Mouse (Mus musculus) hindbrain, embryonic 15.5 days (tissue): ENCODE results near the gene Slco1a6. TPM values are rescaled to one million over a fixed set of nuclear protein-coding genes. Genes with fewer than 3 reads are reported as not detected.
"Not testable (repeated sequence)": the region's sequence is repeated elsewhere in the genome, so short reads cannot be mapped to it uniquely, and the experiment has no call there.

Experiments used
- ATAC-seq: fragments of 200-750 bp; cut with Nextera tagmentation; 2 replicates; pipeline ENCODE4 v1.8.0; 2017; ENCODE audit warnings: low read depth, moderate number of reproducible peaks, moderate TSS enrichment; ENCODE audit not compliant: low FRiP score
- H3K27ac ChIP-seq: fragments of 300-500 bp; sonication (generic); replicated peaks from 2 replicates; pipeline ENCODE4 v1.5.1; 2015; ENCODE audit warnings: mild to moderate bottlenecking, inconsistent platforms
- H3K27me3 ChIP-seq: fragments of 300-500 bp; sonication (generic); 2 replicates; pipeline ENCODE4 v1.6.1; 2015; ENCODE audit warnings: control low read depth, inconsistent platforms
- H3K36me3 ChIP-seq: fragments of 300-500 bp; sonication (generic); 2 replicates; pipeline ENCODE4 v1.6.1; 2015; ENCODE audit warnings: control low read depth, inconsistent platforms
- H3K4me1 ChIP-seq: fragments of 300-500 bp; sonication (generic); replicated peaks from 2 replicates; pipeline ENCODE4 v1.6.1; 2015; ENCODE audit warnings: control low read depth, inconsistent platforms
- H3K4me2 ChIP-seq: fragments of 300-500 bp; sonication (generic); 2 replicates; pipeline ENCODE4 v1.6.1; 2015; ENCODE audit warnings: moderate library complexity, mild to moderate bottlenecking, inconsistent platforms
- H3K4me3 ChIP-seq: fragments of 300-500 bp; sonication (generic); 2 replicates; pipeline ENCODE4 v1.5.1; 2015; ENCODE audit warnings: mild to moderate bottlenecking, inconsistent platforms
- H3K9ac ChIP-seq: fragments of 300-500 bp; sonication (generic); 2 replicates; pipeline ENCODE4 v1.6.1; 2015; ENCODE audit warnings: inconsistent platforms
- H3K9me3 ChIP-seq: fragments of 300-500 bp; sonication (generic); 2 replicates; pipeline ENCODE4 v1.6.1; 2016; ENCODE audit warnings: control low read depth, inconsistent platforms
- WGBS: fragments of 180-500 bp; shearing (Covaris S2); methylation state at CpG from one replicate; pipeline ENCODE4 v1.1.7; 2015; 5-methylcytosine and 5-hydroxymethylcytosine counted together
- polyA plus RNA-seq: library from polyadenylated mRNA; unstranded; fragments of >200 nt; fragmentation: Nextera tagmentation; extraction: Ambion mirVana; gene quantifications from 2 replicates; pipeline ENCODE4 v1.2.1, GENCODE M21; 2015

Slco1a6 gene
- polyA plus RNA-seq, result 0.41 and 0.67 TPM in 2 replicates

DNA sequence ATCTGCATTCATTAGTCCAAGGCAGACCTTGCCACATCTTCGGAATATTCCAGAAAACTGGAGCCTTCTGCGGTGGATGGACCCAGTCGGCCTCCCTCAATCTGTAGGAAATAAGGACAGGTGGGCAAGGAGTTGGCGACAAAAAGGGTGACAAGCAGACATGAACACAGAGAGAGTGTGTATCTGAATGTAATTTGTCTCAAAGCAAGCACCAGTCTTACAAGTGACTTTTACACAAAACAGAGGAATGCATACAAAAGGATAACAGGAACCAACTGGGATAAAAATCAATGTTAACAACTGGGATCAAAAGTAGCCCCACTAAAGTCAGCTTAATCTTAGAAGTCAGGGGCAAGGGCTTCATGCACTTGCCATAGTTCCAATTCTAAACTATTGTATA, at the start of gene Slco1a6:
Gene Slco1a6 (minus strand): TSS at position 101 of the 400 bp plus-strand sequence.
- WGBS, result 87% methylated on average over 4 of the region's 4 CpGs
- H3K4me2 ChIP-seq, result no peak within 1 kb of the TSS
- H3K9me3 ChIP-seq, result no peaks in the 10 kb centered on the region

DNA sequence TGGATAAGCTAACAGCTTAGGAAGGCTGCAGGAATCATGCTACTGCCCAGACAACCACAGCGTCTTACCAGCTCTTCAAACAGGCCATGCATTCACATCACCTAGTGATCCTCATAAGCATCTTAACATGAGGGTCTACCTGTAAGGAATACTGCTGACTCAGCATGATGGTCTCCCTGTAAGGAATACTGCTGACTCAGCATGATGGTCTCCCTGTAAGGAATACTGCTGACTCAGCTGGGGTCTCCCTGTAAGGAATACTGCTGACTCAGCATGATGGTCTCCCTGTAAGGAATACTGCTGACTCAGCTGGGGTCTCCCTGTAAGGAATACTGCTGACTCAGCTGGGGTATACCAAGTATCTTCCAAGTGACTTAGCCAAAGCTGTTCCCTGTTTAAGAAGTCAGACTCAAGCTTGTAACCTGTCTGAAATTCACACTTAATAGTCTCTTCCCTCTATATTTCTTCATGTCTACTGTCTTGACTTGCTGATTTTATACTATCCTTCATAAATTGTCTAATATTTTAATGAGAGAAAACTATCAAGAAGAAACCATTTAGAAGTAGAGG, 42.5 kb upstream of the Slco1a6 start:
- H3K36me3 ChIP-seq, H3K4me3 ChIP-seq, H3K27ac ChIP-seq, H3K27me3 ChIP-seq, H3K4me2 ChIP-seq, ATAC-seq, H3K9ac ChIP-seq, H3K4me1 ChIP-seq, H3K9me3 ChIP-seq: not testable (repeated sequence)
- 92% methylated on average over 1 of the region's 1 CpGs for WGBS

More for the DNA sequence above, at the start of gene Slco1a6:
- ATAC-seq, result no peak
- H3K36me3 ChIP-seq, result no peaks in the 10 kb centered on the region
- H3K4me3 ChIP-seq, result no peak within 1 kb of the TSS
- no peaks in the 10 kb centered on the region for H3K27me3 ChIP-seq
- no peak within 1 kb of the TSS for H3K27ac ChIP-seq
- no peaks in the 10 kb centered on the region for H3K4me1 ChIP-seq
- H3K9ac ChIP-seq, result no peak within 1 kb of the TSS

- H3K9ac ChIP-seq, result no peak overlapping the region
- no peaks in the 10 kb centered on the region for H3K9me3 ChIP-seq
- H3K4me1 ChIP-seq, result no peaks in the 10 kb centered on the region
- H3K4me2 ChIP-seq, result no peak overlapping the region
- H3K4me3 ChIP-seq, result no peak overlapping the region
- H3K27ac ChIP-seq, result no peak overlapping the region
- no peak for ATAC-seq
- 88% methylated on average over 5 of the region's 5 CpGs for WGBS
- H3K36me3 ChIP-seq, result no peaks in the 10 kb centered on the region
- no peaks in the 10 kb centered on the region for H3K27me3 ChIP-seq
These were observed 36.7 kb upstream of the Slco1a6 start for GRCm38 (mm10) chr6:142245065-142245464.

DNA sequence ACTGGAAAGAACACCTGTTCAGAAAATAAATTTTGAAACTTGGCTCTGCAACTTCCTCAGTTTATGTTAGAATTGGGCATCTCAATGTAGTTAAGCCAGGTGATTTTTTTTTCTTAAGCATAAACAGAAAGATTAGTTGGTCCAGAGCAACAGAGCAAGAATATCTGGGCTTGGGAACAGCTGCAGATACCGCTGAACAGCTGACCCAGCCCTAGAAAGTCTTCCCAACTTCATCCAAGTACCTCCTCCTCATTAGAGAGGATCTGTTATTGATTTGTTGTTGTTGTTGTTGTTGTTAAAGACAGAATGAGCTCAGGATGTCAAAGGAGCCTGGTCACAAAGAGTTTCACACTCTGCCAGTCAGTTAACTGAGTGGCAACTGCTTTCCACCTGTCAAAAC, 31.1 kb upstream of the Slco1a6 start:
- H3K4me1 ChIP-seq, result no peaks in the 10 kb centered on the region

GRCm38 (mm10) chr6:142220138-142220537, 11.8 kb upstream of the Slco1a6 start:
- Histone ChIP-seq H3K27me3 (no peaks in the 10 kb centered on the region), H3K9me3 (no peaks in the 10 kb centered on the region), H3K4me1 (no peaks in the 10 kb centered on the region), H3K4me2 (no peak overlapping the region), H3K27ac (no peak overlapping the region), H3K4me3 (no peak overlapping the region), H3K9ac (no peak overlapping the region), H3K36me3 (no peaks in the 10 kb centered on the region)
- no peak for ATAC-seq

More for the DNA sequence above, 31.1 kb upstream of the Slco1a6 start:
- no peaks in the 10 kb centered on the region for H3K27me3 ChIP-seq
- H3K4me2 ChIP-seq, result no peak overlapping the region
- no peak overlapping the region for H3K27ac ChIP-seq
- 82% methylated on average over 1 of the region's 1 CpGs for WGBS
- H3K36me3 ChIP-seq, result no peaks in the 10 kb centered on the region
- no peak overlapping the region for H3K9ac ChIP-seq
- ATAC-seq, result no peak
- no peaks in the 10 kb centered on the region for H3K9me3 ChIP-seq
- H3K4me3 ChIP-seq, result no peak overlapping the region

DNA sequence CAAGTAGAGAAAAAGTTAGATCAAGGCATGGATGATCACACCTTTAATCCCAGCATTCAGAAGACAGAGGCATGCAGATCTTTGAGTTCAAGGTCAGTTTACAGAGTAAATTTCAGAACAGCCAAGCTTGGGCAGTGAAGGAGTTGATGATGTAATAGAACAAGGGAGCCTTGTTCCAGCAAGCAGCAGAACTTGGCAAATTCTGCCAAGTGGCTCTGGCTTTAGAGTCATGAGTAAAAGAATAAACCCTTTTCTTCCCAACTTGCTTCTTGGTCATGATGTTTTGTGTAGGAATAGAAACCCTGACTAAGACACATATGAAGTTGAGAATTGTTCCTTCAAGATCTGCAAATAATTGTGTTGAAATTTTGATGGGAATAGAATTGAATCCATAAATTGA, 3.5 kb upstream of the Slco1a6 start:
- Histone ChIP-seq H3K36me3 (no peaks in the 10 kb centered on the region), H3K9me3 (no peaks in the 10 kb centered on the region), H3K4me2 (no peak overlapping the region), H3K9ac (no peak overlapping the region), H3K4me1 (no peaks in the 10 kb centered on the region), H3K4me3 (no peak overlapping the region), H3K27me3 (no peaks in the 10 kb centered on the region), H3K27ac (no peak overlapping the region)
- ATAC-seq, result no peak

GRCm38 (mm10) chr6:142209749-142210148, 1.4 kb upstream of the Slco1a6 start:
- ATAC-seq, result no peak
- Histone ChIP-seq H3K9me3 (no peaks in the 10 kb centered on the region), H3K9ac (no peak overlapping the region), H3K4me2 (no peak overlapping the region), H3K4me3 (no peak overlapping the region), H3K27me3 (no peaks in the 10 kb centered on the region), H3K27ac (no peak overlapping the region), H3K36me3 (no peaks in the 10 kb centered on the region), H3K4me1 (no peaks in the 10 kb centered on the region)

GRCm38 (mm10) chr6:142200524-142200923, 7.8 kb downstream of the Slco1a6 start:
- no peak for ATAC-seq

GRCm38 (mm10) chr6:142194245-142194644, 14.1 kb downstream of the Slco1a6 start:
- H3K27ac ChIP-seq, result no peak overlapping the region
- no peaks in the 10 kb centered on the region for H3K36me3 ChIP-seq
- H3K4me1 ChIP-seq, result no peaks in the 10 kb centered on the region
- no peak overlapping the region for H3K9ac ChIP-seq
- no peaks in the 10 kb centered on the region for H3K9me3 ChIP-seq
- no peaks in the 10 kb centered on the region for H3K27me3 ChIP-seq
- no peak overlapping the region for H3K4me2 ChIP-seq
- H3K4me3 ChIP-seq, result no peak overlapping the region
- ATAC-seq, result no peak
- 90% methylated on average over 8 of the region's 8 CpGs for WGBS

More at GRCm38 (mm10) chr6:142200524-142200923, 7.8 kb downstream of the Slco1a6 start:
- Histone ChIP-seq H3K9ac (no peak overlapping the region), H3K4me2 (no peak overlapping the region), H3K36me3 (no peaks in the 10 kb centered on the region), H3K4me1 (no peaks in the 10 kb centered on the region), H3K27ac (no peak overlapping the region), H3K27me3 (no peaks in the 10 kb centered on the region), H3K9me3 (no peaks in the 10 kb centered on the region), H3K4me3 (no peak overlapping the region)

DNA sequence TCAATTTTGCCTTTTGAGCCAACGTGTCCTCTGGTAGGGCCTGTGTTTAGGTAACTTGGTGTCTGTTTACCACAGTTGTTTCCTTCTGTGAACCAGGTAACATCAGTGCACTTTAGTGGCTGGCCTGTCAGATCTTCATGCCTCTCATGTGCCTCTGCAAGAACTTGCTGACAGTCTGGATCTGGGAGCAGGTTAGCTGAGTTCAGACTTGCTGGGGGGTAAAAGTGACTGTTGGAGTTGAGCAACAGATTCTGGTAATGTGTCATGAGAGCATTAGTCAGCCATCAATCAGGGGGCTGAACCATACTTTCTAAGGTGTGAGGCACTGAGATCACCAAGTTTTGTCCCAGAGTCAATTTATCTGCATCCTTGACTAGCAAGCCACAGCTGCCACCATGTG, 16.4 kb downstream of the Slco1a6 start:
- H3K4me3 ChIP-seq, result no peak overlapping the region
- no peak overlapping the region for H3K9ac ChIP-seq
- no peaks in the 10 kb centered on the region for H3K9me3 ChIP-seq
- WGBS, result 89% methylated on average over 1 of the region's 1 CpGs
- no peak for ATAC-seq
- H3K27ac ChIP-seq, result no peak overlapping the region
- no peaks in the 10 kb centered on the region for H3K36me3 ChIP-seq
- no peaks in the 10 kb centered on the region for H3K27me3 ChIP-seq
- H3K4me2 ChIP-seq, result no peak overlapping the region
- no peaks in the 10 kb centered on the region for H3K4me1 ChIP-seq

DNA sequence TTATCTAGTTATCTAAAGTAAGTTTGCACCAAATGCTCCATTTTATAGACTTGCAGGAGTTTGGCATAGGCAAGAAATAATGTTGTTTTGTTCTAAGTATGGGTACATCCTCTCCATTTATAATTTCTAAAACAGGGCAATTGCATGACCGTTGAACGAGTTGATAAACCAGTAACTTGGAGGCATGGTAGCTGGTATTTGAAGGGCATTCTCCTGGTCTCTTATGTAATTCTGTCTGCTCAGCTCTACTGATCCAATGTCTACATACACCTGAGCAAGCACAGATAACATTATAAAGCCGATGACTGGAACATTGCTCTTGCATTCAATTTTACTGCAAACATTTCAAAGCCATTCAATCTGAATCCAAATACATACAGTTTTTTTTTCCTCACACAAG, 20.9 kb downstream of the Slco1a6 start:
- Histone ChIP-seq H3K4me2 (no peak overlapping the region), H3K27me3 (no peaks in the 10 kb centered on the region), H3K4me3 (no peak overlapping the region), H3K9me3 (no peaks in the 10 kb centered on the region), H3K4me1 (no peaks in the 10 kb centered on the region), H3K36me3 (no peaks in the 10 kb centered on the region), H3K27ac (no peak overlapping the region), H3K9ac (no peak overlapping the region)
- 98% methylated on average over 3 of the region's 3 CpGs for WGBS
- no peak for ATAC-seq

GRCm38 (mm10) chr6:142185868-142186415, 22.4 kb downstream of the Slco1a6 start:
- H3K4me1 ChIP-seq, result no peaks in the 10 kb centered on the region
- ATAC-seq, result no peak
- no peaks in the 10 kb centered on the region for H3K27me3 ChIP-seq
- H3K4me2 ChIP-seq, result no peak overlapping the region
- no peak overlapping the region for H3K9ac ChIP-seq
- no peak overlapping the region for H3K27ac ChIP-seq
- H3K4me3 ChIP-seq, result no peak overlapping the region
- H3K9me3 ChIP-seq, result no peaks in the 10 kb centered on the region
- WGBS, result 86% methylated on average over 2 of the region's 2 CpGs
- no peaks in the 10 kb centered on the region for H3K36me3 ChIP-seq

GRCm38 (mm10) chr6:142163406-142163805, 44.9 kb downstream of the Slco1a6 start:
- 85% methylated on average over 5 of the region's 5 CpGs for WGBS
- Histone ChIP-seq H3K4me1 (no peaks in the 10 kb centered on the region), H3K4me3 (no peak overlapping the region), H3K9me3 (no peaks in the 10 kb centered on the region), H3K27me3 (no peaks in the 10 kb centered on the region), H3K9ac (no peak overlapping the region), H3K27ac (no peak overlapping the region), H3K4me2 (no peak overlapping the region), H3K36me3 (no peaks in the 10 kb centered on the region)
- no peak for ATAC-seq
